Mouse (Mus musculus): ENCODE results near the gene Arpin.

Arpin gene

DNA sequence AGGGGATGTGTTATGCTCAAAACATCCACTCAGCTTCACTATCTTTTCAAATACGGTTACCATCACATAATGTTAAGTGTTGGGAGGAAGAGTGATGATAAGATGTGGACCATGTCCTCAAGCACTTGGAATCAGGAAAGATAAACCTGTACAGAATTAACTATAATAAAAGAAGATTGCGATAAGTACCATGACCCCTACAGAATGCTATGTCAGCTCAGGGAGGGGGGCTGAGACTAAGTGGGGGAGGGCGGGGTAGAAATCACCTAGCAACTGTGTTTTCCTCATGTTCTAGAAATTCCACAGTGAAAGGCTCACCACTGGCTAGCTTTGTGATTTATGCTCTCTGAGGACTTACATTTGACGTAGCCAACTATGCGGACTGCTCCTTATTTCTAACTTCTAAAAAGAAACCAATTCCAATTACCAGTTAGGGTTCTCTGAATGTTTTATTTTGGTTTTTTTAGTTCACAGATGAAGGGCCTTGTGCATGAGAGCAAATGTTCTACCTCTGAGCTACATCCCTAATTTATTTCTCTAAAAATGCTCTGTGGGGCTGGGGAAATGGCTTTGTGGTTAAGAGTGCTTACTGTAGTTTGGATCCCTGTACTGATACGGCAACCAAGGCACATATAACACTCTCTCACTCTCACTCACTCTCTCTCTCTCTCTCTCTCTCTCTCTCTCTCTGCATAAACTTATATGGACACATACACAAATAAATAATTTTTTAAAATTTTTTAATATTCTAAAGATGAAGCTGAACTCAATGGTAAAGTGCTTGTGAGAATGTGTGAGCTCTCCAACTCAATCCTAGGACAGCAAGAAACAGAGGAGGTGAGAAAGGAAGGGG is 42.4 kb downstream of the Arpin start:
- DNase-seq (ENCODE audit: low spot score) = no peak

DNA sequence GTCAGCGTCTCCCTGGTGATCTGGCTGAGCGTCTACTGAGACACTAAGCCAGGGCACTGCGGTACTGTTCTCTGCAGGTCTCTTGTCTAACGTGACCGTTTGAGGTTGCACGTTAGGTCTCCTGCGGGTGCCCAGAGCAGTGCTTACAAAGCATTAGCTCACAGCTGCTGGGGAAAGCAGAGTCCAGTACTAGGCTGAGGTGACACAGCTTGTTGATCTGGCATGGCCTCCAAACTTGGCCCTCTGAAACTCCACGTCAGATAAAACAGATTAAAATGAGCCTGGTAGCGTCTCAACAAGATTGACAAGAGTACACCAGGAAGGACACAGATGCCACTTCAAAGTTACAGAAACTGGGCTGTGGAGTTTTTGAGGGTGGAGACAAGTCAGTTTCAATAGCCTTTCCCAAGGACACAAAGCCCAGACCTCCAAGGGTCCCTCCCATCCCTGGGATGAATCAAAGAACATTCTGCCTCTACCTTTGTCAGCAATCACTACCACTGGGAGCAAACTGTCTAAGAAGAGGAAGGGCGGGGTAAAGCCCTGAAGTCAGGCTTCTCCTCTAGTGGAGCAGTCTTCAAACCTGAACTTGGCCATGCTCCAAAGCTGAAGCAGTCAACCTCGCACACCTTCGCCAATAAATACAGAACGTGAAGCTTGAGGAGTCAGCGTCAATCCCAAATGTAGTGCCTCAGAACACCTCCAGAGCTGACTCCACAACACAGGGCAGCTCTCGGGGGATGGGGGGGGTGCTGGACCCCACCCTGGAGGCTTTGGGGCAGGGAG is 44.5 kb downstream of the Arpin start:
- no peak for DNase-seq (ENCODE audit: low spot score)

GRCm38 (mm10) chr7:79888603-79889002 is 46.6 kb downstream of the Arpin start:
- no peak for DNase-seq (ENCODE audit: low spot score)

- DNase-seq (ENCODE audit: low spot score) = no peak
Measured at GRCm38 (mm10) chr7:79883613-79884334, 51.4 kb downstream of the Arpin start.

DNA sequence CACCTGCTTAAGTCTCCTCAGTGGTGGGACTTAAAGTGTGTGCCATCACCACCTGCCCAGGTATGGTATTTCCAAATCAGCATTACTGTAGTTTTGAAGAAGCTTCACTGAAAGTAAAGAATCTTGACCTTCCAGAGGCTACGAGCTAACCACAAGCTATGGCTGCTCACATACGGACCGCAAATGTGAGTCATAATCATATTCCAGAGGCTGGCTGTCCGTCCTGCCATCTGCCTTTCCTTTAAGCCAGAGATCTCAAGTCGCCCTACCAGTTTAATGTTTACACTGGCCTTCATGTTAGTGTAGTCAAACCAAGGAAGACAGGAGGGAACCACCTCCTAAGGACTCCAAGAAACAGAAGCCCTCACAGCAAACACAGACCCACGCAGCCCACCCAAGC is 53.3 kb downstream of the Arpin start:
- DNase-seq (ENCODE audit: low spot score) = no peak

DNA sequence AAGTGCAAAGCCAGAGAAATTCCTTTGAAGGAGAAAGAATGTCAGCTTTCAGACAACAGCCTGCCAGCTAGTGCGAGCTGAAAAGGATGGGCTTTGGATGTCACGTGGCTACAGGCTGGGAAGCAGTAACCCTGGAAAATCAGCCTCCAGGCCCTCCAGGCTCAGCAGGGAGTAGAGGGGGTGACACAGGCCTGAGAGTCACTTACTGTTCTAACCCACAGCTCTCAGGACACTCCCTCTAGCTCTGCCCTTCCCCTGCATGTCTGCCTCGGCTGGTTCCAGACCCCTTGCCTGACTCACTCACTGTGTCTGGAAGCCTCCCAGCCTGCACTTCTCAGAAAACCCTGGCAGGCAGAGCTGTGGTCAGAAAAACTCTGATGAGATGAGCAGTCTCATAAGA is 54.2 kb downstream of the Arpin start:
- no peak for DNase-seq (ENCODE audit: low spot score)

GRCm38 (mm10) chr7:79880033-79880432 is 55.1 kb downstream of the Arpin start:
- DNase-seq (ENCODE audit: low spot score) = no peak

- DNase-seq (ENCODE audit: low spot score) = no peak
Measured at GRCm38 (mm10) chr7:79878455-79879025, 56.6 kb downstream of the Arpin start.
